Mouse (Mus musculus) myocyte (in vitro differentiated cells): ENCODE data around the gene Pde6d. TPM values are rescaled to one million over a fixed set of nuclear protein-coding genes. Genes with fewer than 3 reads are reported as not detected.

Source experiments
- H3K27me3 ChIP-seq: one replicate; pipeline ENCODE4 v1.6.1; 2011; ENCODE audit not compliant: control insufficient read depth, insufficient read depth, insufficient read length
- H3K36me3 ChIP-seq: one replicate; pipeline ENCODE4 v1.6.1; 2011; ENCODE audit not compliant: control insufficient read depth, insufficient read depth
- H3K4me2 ChIP-seq: one replicate; pipeline ENCODE4 v1.6.1; 2011; ENCODE audit warnings: low read depth, control low read depth
- H3K4me3 ChIP-seq: one replicate; pipeline ENCODE4 v1.5.1; 2011; ENCODE audit warnings: mild to moderate bottlenecking, control low read depth, moderate library complexity
- H3K79me2 ChIP-seq: one replicate; pipeline ENCODE4 v1.6.1; 2011; ENCODE audit not compliant: control insufficient read depth, insufficient read depth
- H3ac ChIP-seq: one replicate; pipeline ENCODE4 v1.6.1; 2011; ENCODE audit not compliant: control insufficient read depth, insufficient read length
- CEBPB ChIP-seq: IDR thresholded peaks from 2 replicates; pipeline ENCODE4 v1.6.1; 2011; ENCODE audit warnings: mild to moderate bottlenecking, moderate library complexity; ENCODE audit not compliant: poor library complexity, insufficient read depth, severe bottlenecking
- E2F4 ChIP-seq: IDR thresholded peaks from one replicate; pipeline ENCODE4 v1.6.1; 2011; ENCODE audit warnings: mild to moderate bottlenecking, control low read depth, moderate library complexity; ENCODE audit not compliant: insufficient read depth
- MAX ChIP-seq: IDR thresholded peaks from one replicate; pipeline ENCODE4 v1.6.1; 2011; ENCODE audit warnings: low read depth, mild to moderate bottlenecking, control low read depth
- MYOD1 ChIP-seq, 3 experiments: IDR thresholded peaks; one replicate each; pipeline ENCODE4 v1.6.1; 2011; ENCODE audit warnings: control low read depth in 2 of 3, low read depth in 2 of 3, mild to moderate bottlenecking in 2 of 3, moderate library complexity in 1 of 3; ENCODE audit not compliant: insufficient read length in 2 of 3, control insufficient read depth in 1 of 3
- MYOG ChIP-seq, 3 experiments: IDR thresholded peaks; one replicate each; pipeline ENCODE4 v1.6.1; 2011; ENCODE audit warnings: control low read depth in 2 of 3, low read depth in 2 of 3, mild to moderate bottlenecking in 2 of 3; ENCODE audit not compliant: insufficient read length in 2 of 3, control insufficient read depth in 1 of 3, insufficient read depth in 1 of 3
- POLR2A ChIP-seq: IDR thresholded peaks from one replicate; pipeline ENCODE4 v1.6.1; 2011; ENCODE audit warnings: low read depth, mild to moderate bottlenecking, control low read depth, moderate library complexity; ENCODE audit not compliant: insufficient read length
- POLR2AphosphoS2 ChIP-seq: IDR thresholded peaks from one replicate; pipeline ENCODE4 v1.6.1; 2011; ENCODE audit warnings: low read depth, control low read depth; ENCODE audit not compliant: insufficient read length
- REST ChIP-seq: IDR thresholded peaks from one replicate; pipeline ENCODE4 v1.6.1; 2011; ENCODE audit warnings: mild to moderate bottlenecking, control low read depth, moderate library complexity; ENCODE audit not compliant: insufficient read depth, insufficient read length
- SRF ChIP-seq: IDR thresholded peaks from one replicate; pipeline ENCODE4 v1.6.1; 2011; ENCODE audit warnings: low read depth; ENCODE audit not compliant: control insufficient read depth, insufficient read length
- TCF12 ChIP-seq: IDR thresholded peaks from one replicate; pipeline ENCODE4 v1.6.1; 2011; ENCODE audit warnings: mild to moderate bottlenecking, control low read depth; ENCODE audit not compliant: poor library complexity, insufficient read depth, severe bottlenecking
- TCF3 ChIP-seq: IDR thresholded peaks from one replicate; pipeline ENCODE4 v1.6.1; 2011; ENCODE audit warnings: low read depth, control low read depth; ENCODE audit not compliant: insufficient read length
- USF1 ChIP-seq: IDR thresholded peaks from one replicate; pipeline ENCODE4 v1.6.1; 2011; ENCODE audit warnings: low read depth, mild to moderate bottlenecking, control low read depth, moderate library complexity
- polyA plus RNA-seq: library from polyadenylated mRNA; unstranded; fragments of >200 nt; fragmentation: generic; extraction: Trizol; gene quantifications from one replicate; pipeline ENCODE4 v1.2.1, GENCODE M21; 2012; ENCODE audit warnings: missing spikeins

Pde6d gene
- polyA plus RNA-seq, 1 experiment = 50.0 TPM

DNA sequence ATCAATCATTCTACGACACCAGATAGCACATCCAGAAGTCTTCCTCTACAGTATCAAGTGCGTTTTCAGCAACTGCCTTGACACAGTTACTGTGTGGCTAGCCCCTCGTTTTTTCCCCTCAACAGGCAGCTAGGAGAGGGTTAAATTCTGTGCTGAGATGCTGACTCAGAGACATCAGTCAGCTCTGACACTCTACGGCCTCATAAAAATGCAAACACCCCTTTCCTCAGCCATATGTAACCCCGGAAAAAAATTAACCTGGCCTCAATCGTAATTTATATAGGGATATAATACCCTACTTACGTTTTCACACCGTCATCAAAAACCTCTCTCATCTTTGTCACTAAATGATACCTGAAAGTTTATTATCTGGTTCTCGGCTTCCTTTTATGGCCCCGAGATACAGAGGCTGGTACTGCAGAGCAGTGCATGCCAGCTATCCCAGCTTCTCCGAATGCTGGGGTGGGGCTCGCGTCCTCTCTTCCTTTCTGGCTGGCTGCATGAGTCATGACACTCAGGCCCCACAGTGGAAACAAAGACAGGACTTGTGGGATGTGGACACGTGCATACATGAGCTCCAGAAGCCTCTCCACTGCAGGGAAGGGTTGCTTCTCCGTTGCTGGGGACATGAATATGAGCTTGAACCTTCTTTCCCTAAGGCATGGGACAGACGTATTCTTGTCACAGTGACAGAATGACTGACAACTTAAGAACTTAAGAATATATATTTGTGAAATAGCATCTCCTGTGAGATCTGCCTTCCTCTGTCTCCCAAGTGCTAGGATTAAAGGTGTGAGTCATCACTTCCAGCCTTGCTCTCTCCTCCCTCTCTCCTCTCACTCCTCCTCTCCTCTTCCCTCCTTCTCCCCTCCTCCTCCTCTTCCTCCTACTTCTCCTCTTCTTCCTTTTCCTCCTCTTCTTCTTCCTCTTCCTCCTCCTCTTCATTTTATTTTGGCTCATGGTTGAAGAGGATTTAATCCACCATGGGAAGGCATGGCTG is 40.9 kb upstream of the Pde6d start:
- TF ChIP-seq USF1 (peak; percentile 48), TCF12 (no peak), MYOD1 (IDR thresholded peaks at IDR 0.05; ENCODE audit: control insufficient read depth in 1 of 3, insufficient read length in 2 of 3, low read depth in 2 of 3) (no peak), CEBPB (no peak), MAX (peak; percentile 34), MYOG (IDR thresholded peaks at IDR 0.05; ENCODE audit: control insufficient read depth in 1 of 3, insufficient read depth in 1 of 3, insufficient read length in 2 of 3, low read depth in 2 of 3) (no peak), SRF (no peak), POLR2A (peak; percentile 38), E2F4 (no peak), POLR2AphosphoS2 (no peak)
- Histone ChIP-seq H3K79me2 (no peaks in the 10 kb centered on the region), H3K4me2 (peak overlapping the region; percentile 68)

DNA sequence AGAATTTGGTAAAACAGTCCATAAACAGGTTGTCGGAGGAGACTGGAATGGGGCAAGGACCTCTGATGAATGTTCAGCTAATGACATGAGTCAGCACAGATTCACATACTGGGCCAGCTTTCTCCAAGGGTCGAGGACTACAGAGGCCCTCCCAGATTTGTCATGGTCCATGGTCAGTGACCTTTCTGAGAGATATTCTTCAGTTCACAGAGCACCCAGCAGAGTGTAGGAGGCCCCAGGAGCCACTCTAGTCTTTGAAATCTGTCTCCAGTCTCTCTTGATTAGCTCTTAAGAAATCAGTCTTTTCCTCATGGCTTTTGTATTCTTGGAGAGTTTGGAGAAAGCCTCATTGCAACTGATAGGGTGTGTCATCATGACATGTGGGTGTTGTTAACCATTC is 39.9 kb upstream of the Pde6d start:
- Histone ChIP-seq H3K27me3 (no peaks in the 10 kb centered on the region), H3K36me3 (no peaks in the 10 kb centered on the region), H3K79me2 (no peaks in the 10 kb centered on the region), H3K4me3 (peak overlapping the region; percentile 10), H3K4me2 (peak overlapping the region; percentile 68), H3ac (no peak overlapping the region)
- TF ChIP-seq USF1 = no peak
- TF ChIP-seq E2F4 = no peak
- TF ChIP-seq SRF = no peak
- no peak for TF ChIP-seq POLR2A
- no peak for TF ChIP-seq REST
- TF ChIP-seq TCF3 = no peak
- no peak for TF ChIP-seq CEBPB
- no peak for TF ChIP-seq MYOD1 (IDR thresholded peaks at IDR 0.05; ENCODE audit: control insufficient read depth in 1 of 3, insufficient read length in 2 of 3, low read depth in 2 of 3)
- no peak for TF ChIP-seq MYOG (IDR thresholded peaks at IDR 0.05; ENCODE audit: control insufficient read depth in 1 of 3, insufficient read depth in 1 of 3, insufficient read length in 2 of 3, low read depth in 2 of 3)

More for the DNA sequence above, 40.9 kb upstream of the Pde6d start:
- H3K4me3 ChIP-seq = peak overlapping the region; percentile 10
- no peaks in the 10 kb centered on the region for H3K27me3 ChIP-seq
- no peak overlapping the region for H3ac ChIP-seq
- H3K36me3 ChIP-seq = no peaks in the 10 kb centered on the region

DNA sequence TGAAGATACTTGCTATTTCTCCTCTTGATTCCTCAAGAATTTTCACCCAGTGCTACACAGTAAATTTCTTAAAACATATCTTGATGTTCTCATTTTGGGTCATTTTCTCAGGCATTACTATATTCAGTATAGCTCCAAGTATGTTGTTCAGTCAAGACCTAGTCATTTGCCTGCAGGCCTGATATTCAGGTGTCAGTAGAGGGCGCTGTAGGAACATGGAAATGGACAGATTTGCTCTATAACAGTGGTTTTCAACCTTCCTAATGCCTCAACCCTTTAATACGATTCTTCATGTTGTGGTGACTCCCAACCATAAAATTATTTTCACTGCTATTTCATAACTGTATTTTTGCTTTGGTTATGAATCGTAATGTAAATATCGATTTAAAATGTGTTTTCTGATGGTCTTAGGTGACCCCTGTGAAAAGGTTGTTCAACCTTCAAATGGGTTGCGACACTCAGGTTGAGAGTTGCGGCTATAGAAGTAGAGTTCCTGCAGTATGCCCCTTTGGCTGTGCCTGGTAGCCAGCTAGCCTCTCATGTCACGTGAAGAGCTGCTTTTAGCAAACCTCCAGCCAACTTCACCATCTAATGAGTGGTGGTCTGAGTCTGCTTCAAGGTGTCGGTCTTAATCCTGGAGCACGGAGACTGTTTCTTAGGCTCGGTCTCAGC is 36.2 kb upstream of the Pde6d start:
- Histone ChIP-seq H3K4me2 (no peak overlapping the region), H3K27me3 (no peaks in the 10 kb centered on the region), H3K4me3 (no peak overlapping the region), H3K79me2 (no peaks in the 10 kb centered on the region), H3K36me3 (no peaks in the 10 kb centered on the region), H3ac (no peak overlapping the region)
- TF ChIP-seq TCF12 (no peak), MYOD1 (IDR thresholded peaks at IDR 0.05; ENCODE audit: control insufficient read depth in 1 of 3, insufficient read length in 2 of 3, low read depth in 2 of 3) (no peak), POLR2AphosphoS2 (no peak), USF1 (no peak), REST (no peak), POLR2A (no peak), MAX (no peak), MYOG (IDR thresholded peaks at IDR 0.05; ENCODE audit: control insufficient read depth in 1 of 3, insufficient read depth in 1 of 3, insufficient read length in 2 of 3, low read depth in 2 of 3) (no peak), TCF3 (no peak), CEBPB (no peak), E2F4 (no peak), SRF (no peak)

DNA sequence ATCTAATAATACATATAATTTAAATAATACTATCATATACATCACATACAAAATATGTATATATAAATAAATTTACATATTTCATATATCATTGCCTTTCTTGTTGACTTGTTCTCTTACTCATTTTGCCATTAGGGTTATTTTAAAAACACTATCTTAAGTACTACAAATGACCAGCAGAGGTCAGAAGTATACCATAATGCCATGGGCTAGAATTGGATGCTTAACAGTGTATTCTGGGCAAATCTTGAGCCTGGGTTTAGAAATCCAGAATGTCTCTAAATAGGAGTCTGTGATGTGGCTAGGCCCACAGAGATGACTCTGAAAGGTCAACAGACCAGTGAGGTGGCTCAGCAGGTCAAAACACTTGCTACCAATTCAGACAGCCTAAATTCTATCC is 31.8 kb upstream of the Pde6d start:
- no peak overlapping the region for H3K4me2 ChIP-seq
- TF ChIP-seq SRF = no peak
- no peak for TF ChIP-seq MAX

More for the DNA sequence above, 31.8 kb upstream of the Pde6d start:
- H3K79me2 ChIP-seq = no peaks in the 10 kb centered on the region
- H3ac ChIP-seq = no peak overlapping the region
- H3K4me3 ChIP-seq = no peak overlapping the region
- H3K27me3 ChIP-seq = no peaks in the 10 kb centered on the region
- H3K36me3 ChIP-seq = no peaks in the 10 kb centered on the region
